In genomic region chr4:150295966-150296365, GRCm38 (mm10) we compare ENCODE assay signal across 15 mouse cellular contexts. TPM values are rescaled to one million over a fixed set of nuclear protein-coding genes. Genes with fewer than 3 reads are reported as not detected.
A peak's percentile ranks its signal among the peaks of the same experiment; 100 is the strongest.
DNase-seq lines count a peak whose midpoint lies in the region; ATAC-seq and TF ChIP-seq lines count a peak whose summit lies in the region.
"Had no signal": no experiment of that assay in that cellular context is flagged by ENCODE, and none has a peak within 500 bp of the region (broad histone marks: within the 10 kb centered on the region; RNA-seq: fewer than 3 reads in every experiment).

No protein-coding gene starts in this region.

- no peaks in the 10 kb centered on the region for H3K27me3 ChIP-seq in liver, adult 2 months (ENCODE audit: control insufficient read depth, insufficient read depth, low read length)
- no peaks in the 10 kb centered on the region for H3K27me3 ChIP-seq in E14TG2a.4 (ENCODE audit: insufficient read depth, low read length)
- H3K27me3 ChIP-seq in forebrain, embryonic 15.5 days: no peaks in the 10 kb centered on the region
- H3K27me3 ChIP-seq: hindbrain, embryonic 12.5 days had no signal

- H3K4me1 ChIP-seq in liver, adult 2 months (ENCODE audit: control insufficient read depth, insufficient read depth, low read length): peaks cover 2% of the 10 kb centered on the region; the same call in 1 of the 2 replicates
- peaks cover 42% of the 10 kb centered on the region for H3K4me1 ChIP-seq in E14TG2a.4 (replicated peaks; ENCODE audit: low read depth, low read length)
- H3K4me1 ChIP-seq in forebrain, embryonic 15.5 days: no peaks in the 10 kb centered on the region

- no peaks in the 10 kb centered on the region for H3K9me3 ChIP-seq in E14TG2a.4 (ENCODE audit: low read length)
- H3K9me3 ChIP-seq in forebrain, embryonic 15.5 days: no peaks in the 10 kb centered on the region
- H3K9me3 ChIP-seq: hindbrain, embryonic 12.5 days had no signal

- WGBS in liver, adult 2 months: 95% methylated on average over 7 of the region's 7 CpGs
- WGBS in forebrain, embryonic 15.5 days: 95% methylated on average over 7 of the region's 7 CpGs

- TF ChIP-seq POLR2A in liver, adult 2 months (IDR thresholded peaks at IDR 0.05; ENCODE audit: extremely low read depth, insufficient read depth, low read length): no peak

- no peak overlapping the region for H3K4me3 ChIP-seq in liver, adult 2 months (ENCODE audit: insufficient read depth, low read depth, low read length)
- H3K4me3 ChIP-seq in E14TG2a.4 (replicated peaks; ENCODE audit: low read length): no peak overlapping the region
- no peak overlapping the region for H3K4me3 ChIP-seq in forebrain, embryonic 15.5 days
- H3K4me3 ChIP-seq: hindbrain, embryonic 12.5 days; left cerebral cortex, adult 2 months had no signal

- no peak overlapping the region for H3K4me2 ChIP-seq in forebrain, embryonic 15.5 days (replicated peaks)
- H3K4me2 ChIP-seq: hindbrain, embryonic 12.5 days had no signal

- H3K9ac ChIP-seq in liver, adult 2 months (ENCODE audit: low read depth, low read length): no peak overlapping the region
- H3K9ac ChIP-seq in forebrain, embryonic 15.5 days (replicated peaks): no peak overlapping the region
- H3K9ac ChIP-seq: hindbrain, embryonic 12.5 days had no signal

- TF ChIP-seq CTCF in liver, adult 2 months (IDR thresholded peaks at IDR 0.05; ENCODE audit: low read depth, low read length): peak; percentile 49; the same call in 1 of the 2 replicates
- TF ChIP-seq CTCF in E14TG2a.4 (conservative IDR thresholded peaks at IDR 0.05; ENCODE audit: low read length): peak; percentile 30; the same call in 1 of the 2 replicates

- no peak overlapping the region for H3K27ac ChIP-seq in liver, adult 2 months (replicated peaks; ENCODE audit: insufficient read depth, low read depth, low read length)
- no peak overlapping the region for H3K27ac ChIP-seq in forebrain, embryonic 15.5 days (replicated peaks)
- H3K27ac ChIP-seq: hindbrain, embryonic 12.5 days; left cerebral cortex, adult 2 months; macrophage had no signal

- peak; percentile 46 for DNase-seq in liver, adult 2 months (ENCODE audit: extremely low read depth, low read depth, low spot score)
- DNase-seq in liver (no peak), A20 (ENCODE audit: low read depth, low spot score) (peak; percentile 37)
- no peak for DNase-seq in testis, postnatal 14 days (ENCODE audit: low spot score)
- DNase-seq: cerebellum, adult 8-10 months; gastrocnemius, postnatal 36 days; kidney, adult 9 months; right cerebral cortex, postnatal 25 days; thymus, postnatal 14 days had no signal

- ATAC-seq in megakaryocyte, adult 5-6 weeks (ENCODE audit: poor library complexity, severe bottlenecking): 0 out of 2 replicates have a peak, but pooled peaks have one; percentile 27
- no peak for ATAC-seq in forebrain, embryonic 15.5 days (replicated peaks)

- peaks cover 36% of the 10 kb centered on the region for H3K79me2 ChIP-seq in liver, adult 2 months (ENCODE audit: control insufficient read depth, insufficient read depth, low read length)

- H3K36me3 ChIP-seq in liver, adult 2 months (ENCODE audit: control insufficient read depth, insufficient read depth, low read length): no peaks in the 10 kb centered on the region
- peaks cover 20% of the 10 kb centered on the region for H3K36me3 ChIP-seq in E14TG2a.4 (ENCODE audit: insufficient read depth, low read length)
- H3K36me3 ChIP-seq in forebrain, embryonic 15.5 days: 0 out of 2 replicates have a peak, but pooled peaks cover 6% of the 10 kb centered on the region

RNA-seq across cellular contexts. Expression of gene Rere, which starts 14.5 kb away (rescaled TPM):
- total RNA-seq in liver, adult 2 months (2014; rRNA removed): 10.0 and 10.7 TPM in 2 replicates
- polyA plus RNA-seq in liver, adult 2 months (2012; rRNA removed): 5.8 and 8.8 TPM in 2 replicates
- total RNA-seq in megakaryocyte, adult 5-6 weeks (2015): 60.3 and 65.8 TPM in 2 replicates
- total RNA-seq in megakaryocyte, adult 5-6 weeks (2017): 16.3 and 19.1 TPM in 2 replicates
- 26.6 and 32.0 TPM in 2 replicates for polyA plus RNA-seq in forebrain, embryonic 15.5 days (2015; fragmentation: Nextera tagmentation; extraction: Ambion mirVana)

RNA-seq across cellular contexts. Expression of gene Eno1, which starts 59.4 kb away (rescaled TPM):
- 386 and 392 TPM in 2 replicates for total RNA-seq in liver, adult 2 months (2014; rRNA removed)
- 283 and 350 TPM in 2 replicates for polyA plus RNA-seq in liver, adult 2 months (2012; rRNA removed)
- 382 and 422 TPM in 2 replicates for total RNA-seq in megakaryocyte, adult 5-6 weeks (2015)
- total RNA-seq in megakaryocyte, adult 5-6 weeks (2017): 352 and 362 TPM in 2 replicates
- 953 and 957 TPM in 2 replicates for polyA plus RNA-seq in forebrain, embryonic 15.5 days (2015; fragmentation: Nextera tagmentation; extraction: Ambion mirVana)

Comparison
In these comparisons a context has a peak if more than half of its experiments do, and no peak if none do; other contexts are left out.
1. DNase-seq: peak in liver, adult 2 months (single experiment) and A20 (single experiment); none in liver (single experiment) and testis, postnatal 14 days (single experiment).